Mouse (Mus musculus) retina, embryonic 14.5 days (tissue): ENCODE measurements around the gene Podxl2.

ENCODE experiments used
- DNase-seq: peaks from one replicate; pipeline ENCODE4 v3.0.0-alpha.2; 2015; ENCODE audit warnings: low spot score

The Podxl2 gene

GRCm38 (mm10) chr6:88874868-88875508 lies at the start of gene Podxl2:
TSS of gene Podxl2 (minus strand) at chr6:88875044.
- peak; percentile 87 for DNase-seq

DNA sequence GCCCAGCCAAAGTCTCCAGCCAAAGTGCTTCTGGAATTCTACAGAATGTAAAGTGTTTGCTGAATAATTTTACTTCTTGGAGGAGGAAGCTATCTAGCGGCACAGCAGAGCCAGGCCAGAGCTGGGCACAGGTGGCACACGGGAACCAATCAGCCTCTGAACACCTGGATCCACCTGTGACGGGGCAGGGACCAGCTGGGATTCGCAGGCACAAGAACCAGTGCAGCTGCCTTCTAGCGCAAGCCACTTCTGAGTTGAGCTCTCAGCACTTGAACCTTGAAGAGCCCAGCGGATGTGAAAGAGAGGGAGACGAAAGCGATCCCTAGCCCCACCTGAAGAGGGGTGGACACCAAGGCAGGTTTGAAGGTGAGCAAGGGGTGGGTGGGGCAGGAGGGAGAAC lies 44.0 kb upstream of the Podxl2 start:
- DNase-seq, result no peak

- DNase-seq, result peak; percentile 78
These were observed 41.3 kb upstream of the Podxl2 start for GRCm38 (mm10) chr6:88916153-88916552.

- no peak for DNase-seq
These were observed 40.7 kb upstream of the Podxl2 start for GRCm38 (mm10) chr6:88915510-88915909.

DNA sequence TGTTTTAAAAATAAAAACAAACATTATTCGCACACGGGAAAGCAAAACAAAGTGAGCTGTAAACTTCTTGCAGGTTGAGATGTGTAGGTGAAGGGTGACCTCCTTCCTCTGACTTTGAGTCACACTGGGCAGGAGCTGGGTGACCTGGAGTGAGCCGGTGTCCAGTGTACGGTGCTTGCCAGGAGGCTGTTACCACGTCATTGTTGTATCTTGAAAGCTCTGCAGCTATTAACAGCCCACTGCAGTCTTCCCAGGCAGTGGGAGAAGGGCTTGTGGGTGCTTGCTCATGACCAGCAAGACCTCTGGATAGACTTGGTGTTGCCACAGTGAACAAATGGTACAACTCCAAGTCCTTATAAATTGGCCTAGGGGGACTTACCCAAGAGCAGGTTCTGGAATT lies 40.0 kb upstream of the Podxl2 start:
- no peak for DNase-seq

DNA sequence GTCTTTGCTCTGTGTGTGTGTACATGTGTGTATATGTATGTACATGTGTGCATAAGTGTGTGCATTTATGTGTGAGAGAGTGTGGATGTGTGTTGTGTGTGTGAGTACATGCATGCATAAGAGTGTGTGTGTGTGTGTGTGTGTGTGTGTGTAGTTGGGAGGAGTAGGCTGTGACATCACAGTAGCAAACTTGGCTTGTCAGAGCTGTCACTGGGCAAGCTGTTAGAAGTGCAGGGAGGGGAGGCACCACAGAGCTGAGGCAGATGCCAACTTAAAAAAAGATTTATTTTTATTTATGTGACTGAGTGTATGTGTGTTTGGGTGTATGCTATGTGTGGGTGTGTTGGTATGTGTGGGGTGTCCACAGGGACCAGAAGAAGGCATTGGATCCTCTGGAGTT lies 38.6 kb upstream of the Podxl2 start:
- DNase-seq, result no peak

GRCm38 (mm10) chr6:88913022-88913421 lies 38.2 kb upstream of the Podxl2 start:
- no peak for DNase-seq

GRCm38 (mm10) chr6:88909151-88909550 lies 34.3 kb upstream of the Podxl2 start:
- no peak for DNase-seq

DNA sequence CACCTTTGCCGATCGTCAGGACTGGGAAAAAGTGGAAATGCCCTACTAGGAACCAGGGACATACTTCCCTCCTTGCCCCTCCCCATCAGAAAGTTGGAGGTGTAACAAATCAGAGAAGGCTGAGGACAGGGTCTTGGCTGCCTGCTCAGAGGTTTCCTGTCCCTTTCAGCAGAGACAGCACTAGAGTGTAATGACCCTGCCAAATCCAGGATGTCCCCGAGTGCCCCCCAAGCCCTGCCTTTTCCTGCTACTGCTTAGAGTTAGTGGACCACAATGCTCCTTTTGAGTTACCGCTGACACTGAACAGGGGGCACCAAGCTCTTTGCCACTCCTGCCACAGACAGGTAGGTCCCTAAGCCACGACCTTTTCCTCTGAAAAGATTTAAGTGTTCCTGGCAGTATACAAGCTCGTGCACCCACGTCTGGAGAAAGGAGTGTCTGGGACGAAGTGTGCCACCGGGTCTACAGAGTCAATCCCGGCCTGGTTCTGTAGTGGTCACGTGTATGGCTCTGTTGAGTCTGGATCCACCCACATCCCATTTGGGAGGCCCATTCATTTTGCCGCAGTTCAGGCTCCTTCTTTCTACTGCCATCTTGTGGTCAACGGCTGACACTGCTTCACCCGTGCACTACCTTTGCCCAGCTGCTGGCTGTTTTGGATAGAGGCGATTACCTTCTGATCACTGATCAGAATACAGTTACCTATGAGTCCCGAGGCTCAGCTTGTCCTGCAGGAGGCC lies 31.7 kb upstream of the Podxl2 start:
- DNase-seq, result peak; percentile 80

- DNase-seq, result no peak
These were observed 30.2 kb upstream of the Podxl2 start for GRCm38 (mm10) chr6:88905042-88905441.

GRCm38 (mm10) chr6:88904456-88904974 lies 29.7 kb upstream of the Podxl2 start:
- no peak for DNase-seq

GRCm38 (mm10) chr6:88903708-88904107 lies 28.9 kb upstream of the Podxl2 start:
- no peak for DNase-seq

DNA sequence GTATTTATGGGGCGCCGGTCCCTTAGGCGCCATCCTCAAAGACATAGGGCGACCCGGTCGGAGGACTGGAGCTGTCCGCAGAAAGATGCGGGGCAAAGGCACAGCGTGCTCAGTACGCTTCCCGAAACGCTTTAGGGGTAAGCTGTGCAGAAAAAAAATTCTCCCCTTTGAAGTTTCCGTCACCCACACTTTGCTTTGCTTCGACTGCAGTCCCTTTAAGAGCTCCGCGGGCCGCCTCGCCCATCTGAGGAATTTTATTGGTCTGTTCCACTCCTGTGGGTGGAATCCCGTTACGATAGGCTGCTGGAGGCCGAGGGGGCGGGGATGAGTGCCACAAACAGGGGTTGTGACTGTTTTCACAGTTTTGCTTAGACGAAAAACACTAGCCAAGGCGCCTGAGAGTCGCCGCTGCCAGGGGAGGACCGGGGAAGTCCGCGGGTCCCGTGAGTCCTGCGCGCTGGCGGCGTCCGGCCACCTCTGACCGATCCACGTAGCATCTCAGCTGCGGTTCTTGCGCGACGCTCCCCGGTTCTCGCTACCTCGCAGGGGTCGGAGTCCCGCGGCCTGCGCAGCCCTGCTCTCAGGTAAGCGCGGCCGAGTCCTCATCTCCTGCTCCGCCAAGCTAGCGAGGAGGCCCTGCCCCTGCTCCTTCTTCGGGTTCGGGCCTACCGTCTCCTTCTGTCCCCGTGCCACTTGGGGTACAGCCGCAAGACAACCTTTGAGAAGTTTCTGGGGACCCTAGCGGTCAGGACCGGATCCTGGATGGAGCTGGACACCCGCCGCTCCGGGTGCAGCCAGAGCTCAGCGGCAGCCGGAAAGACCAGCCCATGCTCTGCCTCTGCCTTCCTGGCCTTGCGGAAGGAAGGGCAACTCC lies 27.3 kb upstream of the Podxl2 start, which contains the start of gene Tpra1:
TSS of gene Tpra1 (plus strand) at position 305 of the 874 bp plus-strand sequence.
- peak; percentile 97 for DNase-seq

DNA sequence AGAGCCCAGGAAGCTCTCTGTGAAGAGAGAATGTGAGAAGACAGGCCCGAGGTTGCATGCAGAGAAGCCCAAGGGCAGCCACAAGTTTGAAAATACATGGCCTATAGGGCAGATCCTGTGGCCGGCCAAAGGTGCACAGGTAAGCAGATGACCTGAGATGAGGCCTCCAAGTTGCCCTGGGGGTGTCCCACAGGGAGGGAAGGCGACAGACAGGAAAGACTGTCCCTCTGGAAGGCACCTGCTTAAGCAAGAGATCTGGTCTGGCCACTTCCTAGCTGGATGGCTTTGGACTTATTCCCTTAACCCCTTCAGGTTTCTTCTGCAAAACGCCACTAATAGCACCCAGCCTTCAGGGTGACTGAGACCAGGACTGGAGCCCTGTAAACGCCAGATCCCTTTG lies 26.6 kb upstream of the Podxl2 start:
- DNase-seq, result no peak

GRCm38 (mm10) chr6:88899628-88900027 lies 24.8 kb upstream of the Podxl2 start:
- no peak for DNase-seq

- DNase-seq, result no peak
These were observed 24.2 kb upstream of the Podxl2 start for GRCm38 (mm10) chr6:88899086-88899485.

- peak; percentile 97 for DNase-seq
These were observed 23.7 kb upstream of the Podxl2 start, which contains the start of gene Mcm2 for GRCm38 (mm10) chr6:88898534-88899048. TSS of gene Mcm2 (minus strand) at chr6:88898780.

GRCm38 (mm10) chr6:88897246-88897645 lies 22.4 kb upstream of the Podxl2 start:
- no peak for DNase-seq

GRCm38 (mm10) chr6:88895943-88896342 lies 21.1 kb upstream of the Podxl2 start:
- DNase-seq, result no peak

- DNase-seq, result peak; percentile 86
These were observed 18.7 kb upstream of the Podxl2 start for GRCm38 (mm10) chr6:88893559-88893958.

DNA sequence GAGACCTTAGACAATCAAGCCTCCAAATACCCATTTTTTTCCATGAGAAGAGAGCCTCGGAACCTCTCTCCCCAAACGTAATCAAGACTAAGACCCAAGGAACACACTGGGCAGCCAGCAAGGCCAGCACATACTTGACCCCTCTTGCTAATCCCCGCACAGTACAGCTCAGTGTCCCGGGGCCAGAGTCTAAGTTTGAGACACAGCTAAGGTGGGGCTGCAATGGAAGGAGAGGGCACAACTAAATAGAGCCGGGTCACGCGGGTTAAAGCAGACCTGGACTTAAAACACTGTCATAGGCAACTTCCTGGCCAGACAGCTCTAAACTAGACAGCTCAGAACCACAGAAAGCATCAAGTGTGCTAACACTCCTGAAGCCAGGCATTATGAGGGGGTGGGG lies 16.0 kb upstream of the Podxl2 start:
- no peak for DNase-seq

DNA sequence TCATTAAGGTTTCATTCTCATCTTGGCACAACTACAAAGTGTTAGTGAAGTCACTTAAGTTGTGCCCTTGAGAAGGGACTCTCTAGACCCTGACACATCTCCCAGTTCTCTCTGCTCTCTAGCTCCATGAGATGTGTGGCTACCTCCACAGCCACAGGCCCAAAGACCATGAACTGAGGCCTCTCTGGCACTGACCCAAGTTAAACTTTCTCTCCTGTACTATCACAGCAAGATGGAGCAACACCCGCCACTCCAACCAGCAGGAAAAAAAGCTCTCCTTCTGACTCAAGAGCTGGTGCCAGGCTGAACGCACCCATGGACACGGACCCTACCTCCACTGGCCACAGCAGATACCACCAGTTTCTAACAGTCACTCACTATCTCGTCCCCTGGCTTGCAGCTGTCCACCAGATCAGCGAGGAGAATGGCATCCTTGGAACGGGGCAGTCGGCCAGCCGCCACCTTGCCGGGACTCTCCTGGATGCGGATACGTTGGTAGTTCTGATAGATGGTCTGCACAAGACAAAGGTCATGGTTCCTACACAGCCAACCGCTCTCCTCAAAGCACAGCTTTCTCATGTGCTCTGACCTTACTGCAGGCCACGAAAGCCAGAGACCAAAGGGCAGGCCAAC lies 14.7 kb upstream of the Podxl2 start:
- no peak for DNase-seq
